Mouse (Mus musculus): ENCODE results near the gene Gtf3c1. TPM values are rescaled to one million over a fixed set of nuclear protein-coding genes. Genes with fewer than 3 reads are reported as not detected.

Gtf3c1 gene
- polyA plus RNA-seq, 1 experiment from 2014 or later = 29.6 TPM

- Histone ChIP-seq H3K36me3 (ENCODE audit: control insufficient read depth, insufficient read depth, low read length) (peaks cover 43% of the 10 kb centered on the region), H3K4me1 (ENCODE audit: control insufficient read depth, insufficient read depth, low read length) (no peaks in the 10 kb centered on the region), H3K27me3 (ENCODE audit: control insufficient read depth, insufficient read depth, low read length) (no peaks in the 10 kb centered on the region), H3K9me3 (ENCODE audit: control insufficient read depth, low read length) (no peaks in the 10 kb centered on the region), H3K4me2 (no peak overlapping the region), H3K27ac (ENCODE audit: low read depth, low read length) (no peak overlapping the region; the same call in 1 of the 2 replicates), H3K4me3 (ENCODE audit: low read depth, low read length) (no peak overlapping the region), H3K9ac (ENCODE audit: low read length) (no peak overlapping the region)
- ATAC-seq (ENCODE audit: low FRiP score) (0 out of 2 replicates have a peak, but pooled peaks have one; percentile 24), DNase-seq (ENCODE audit: low spot score, missing footprints) (no peak)
- WGBS = 67% methylated on average over 8 of the region's 8 CpGs
Observed at GRCm38 (mm10) chr7:125678756-125679155, 28.8 kb downstream of the Gtf3c1 start.

- no peaks in the 10 kb centered on the region for H3K27me3 ChIP-seq (ENCODE audit: control insufficient read depth, insufficient read depth, low read length)
- H3K4me1 ChIP-seq (ENCODE audit: control insufficient read depth, insufficient read depth, low read length) = no peaks in the 10 kb centered on the region
- no peaks in the 10 kb centered on the region for H3K9me3 ChIP-seq (ENCODE audit: control insufficient read depth, low read length)
- no peak overlapping the region for H3K27ac ChIP-seq (ENCODE audit: low read depth, low read length)
- H3K9ac ChIP-seq (ENCODE audit: low read length) = no peak overlapping the region
- DNase-seq (ENCODE audit: low spot score, missing footprints) (peak; percentile 89), ATAC-seq (ENCODE audit: low FRiP score) (no peak)
- no peak overlapping the region for H3K4me3 ChIP-seq (ENCODE audit: low read depth, low read length)
- peaks cover 49% of the 10 kb centered on the region for H3K36me3 ChIP-seq (ENCODE audit: control insufficient read depth, insufficient read depth, low read length)
- H3K4me2 ChIP-seq = no peak overlapping the region
- WGBS = 80% methylated on average over 2 of the region's 2 CpGs
Observed at GRCm38 (mm10) chr7:125674916-125675315, 32.7 kb downstream of the Gtf3c1 start.

- Histone ChIP-seq H3K36me3 (ENCODE audit: control insufficient read depth, insufficient read depth, low read length) (peaks cover 59% of the 10 kb centered on the region), H3K4me2 (no peak overlapping the region), H3K9me3 (ENCODE audit: control insufficient read depth, low read length) (no peaks in the 10 kb centered on the region), H3K27ac (ENCODE audit: low read depth, low read length) (no peak overlapping the region), H3K4me1 (ENCODE audit: control insufficient read depth, insufficient read depth, low read length) (no peaks in the 10 kb centered on the region), H3K27me3 (ENCODE audit: control insufficient read depth, insufficient read depth, low read length) (no peaks in the 10 kb centered on the region), H3K9ac (ENCODE audit: low read length) (no peak overlapping the region), H3K4me3 (ENCODE audit: low read depth, low read length) (no peak overlapping the region)
- DNase-seq (ENCODE audit: low spot score, missing footprints) (no peak), ATAC-seq (ENCODE audit: low FRiP score) (no peak)
- 92% methylated on average over 8 of the region's 8 CpGs for WGBS
Observed at GRCm38 (mm10) chr7:125671396-125671795, 36.2 kb downstream of the Gtf3c1 start.

- no peak for ATAC-seq (ENCODE audit: low FRiP score)
- peaks cover 56% of the 10 kb centered on the region for H3K36me3 ChIP-seq (ENCODE audit: control insufficient read depth, insufficient read depth, low read length)
- WGBS = 92% methylated on average over 6 of the region's 6 CpGs
Observed at GRCm38 (mm10) chr7:125670865-125671264, 36.7 kb downstream of the Gtf3c1 start.

GRCm38 (mm10) chr7:125663654-125664053, 43.9 kb downstream of the Gtf3c1 start:
- 83% methylated on average over 3 of the region's 3 CpGs for WGBS
- H3K9me3 ChIP-seq (ENCODE audit: control insufficient read depth, low read length) = no peaks in the 10 kb centered on the region
- no peaks in the 10 kb centered on the region for H3K27me3 ChIP-seq (ENCODE audit: control insufficient read depth, insufficient read depth, low read length)
- no peak overlapping the region for H3K4me3 ChIP-seq (ENCODE audit: low read depth, low read length)
- no peak for ATAC-seq (ENCODE audit: low FRiP score)
- H3K27ac ChIP-seq (ENCODE audit: low read depth, low read length) = no peak overlapping the region
- H3K4me1 ChIP-seq (ENCODE audit: control insufficient read depth, insufficient read depth, low read length) = no peaks in the 10 kb centered on the region
- no peak for DNase-seq (ENCODE audit: low spot score, missing footprints)
- H3K4me2 ChIP-seq = no peak overlapping the region
- H3K9ac ChIP-seq (ENCODE audit: low read length) = no peak overlapping the region
- H3K36me3 ChIP-seq (ENCODE audit: control insufficient read depth, insufficient read depth, low read length) = peaks cover 46% of the 10 kb centered on the region

More at GRCm38 (mm10) chr7:125670865-125671264, 36.7 kb downstream of the Gtf3c1 start:
- H3K4me2 ChIP-seq = no peak overlapping the region
- H3K9me3 ChIP-seq (ENCODE audit: control insufficient read depth, low read length) = no peaks in the 10 kb centered on the region
- H3K4me3 ChIP-seq (ENCODE audit: low read depth, low read length) = no peak overlapping the region
- no peak for DNase-seq (ENCODE audit: low spot score, missing footprints)
- H3K9ac ChIP-seq (ENCODE audit: low read length) = no peak overlapping the region
- no peak overlapping the region for H3K27ac ChIP-seq (ENCODE audit: low read depth, low read length)
- H3K4me1 ChIP-seq (ENCODE audit: control insufficient read depth, insufficient read depth, low read length) = no peaks in the 10 kb centered on the region
- no peaks in the 10 kb centered on the region for H3K27me3 ChIP-seq (ENCODE audit: control insufficient read depth, insufficient read depth, low read length)

- Histone ChIP-seq H3K27ac (ENCODE audit: low read depth, low read length) (no peak overlapping the region), H3K4me1 (ENCODE audit: control insufficient read depth, insufficient read depth, low read length) (no peaks in the 10 kb centered on the region), H3K9me3 (ENCODE audit: control insufficient read depth, low read length) (no peaks in the 10 kb centered on the region), H3K9ac (ENCODE audit: low read length) (no peak overlapping the region), H3K4me3 (ENCODE audit: low read depth, low read length) (no peak overlapping the region), H3K27me3 (ENCODE audit: control insufficient read depth, insufficient read depth, low read length) (no peaks in the 10 kb centered on the region), H3K4me2 (no peak overlapping the region), H3K36me3 (ENCODE audit: control insufficient read depth, insufficient read depth, low read length) (peaks cover 56% of the 10 kb centered on the region)
- ATAC-seq (ENCODE audit: low FRiP score) = no peak
- WGBS = 93% methylated on average over 6 of the region's 6 CpGs
- no peak for DNase-seq (ENCODE audit: low spot score, missing footprints)
Observed at GRCm38 (mm10) chr7:125657511-125657910, 50.1 kb downstream of the Gtf3c1 start.

GRCm38 (mm10) chr7:125649013-125649412, 58.6 kb downstream of the Gtf3c1 start:
- no peak for DNase-seq (ENCODE audit: low spot score, missing footprints)
- Histone ChIP-seq H3K4me2 (no peak overlapping the region), H3K9ac (ENCODE audit: low read length) (no peak overlapping the region), H3K27ac (ENCODE audit: low read depth, low read length) (no peak overlapping the region), H3K27me3 (ENCODE audit: control insufficient read depth, insufficient read depth, low read length) (no peaks in the 10 kb centered on the region), H3K36me3 (ENCODE audit: control insufficient read depth, insufficient read depth, low read length) (peaks cover 47% of the 10 kb centered on the region), H3K4me1 (ENCODE audit: control insufficient read depth, insufficient read depth, low read length) (no peaks in the 10 kb centered on the region), H3K4me3 (ENCODE audit: low read depth, low read length) (no peak overlapping the region), H3K9me3 (ENCODE audit: control insufficient read depth, low read length) (no peaks in the 10 kb centered on the region)
- 90% methylated on average over 1 of the region's 1 CpGs for WGBS
- ATAC-seq (ENCODE audit: low FRiP score) = no peak

GRCm38 (mm10) chr7:125645413-125645812, 62.2 kb downstream of the Gtf3c1 start:
- WGBS = 95% methylated on average over 7 of the region's 7 CpGs
- Histone ChIP-seq H3K27ac (ENCODE audit: low read depth, low read length) (no peak overlapping the region), H3K36me3 (ENCODE audit: control insufficient read depth, insufficient read depth, low read length) (peaks cover 54% of the 10 kb centered on the region), H3K27me3 (ENCODE audit: control insufficient read depth, insufficient read depth, low read length) (no peaks in the 10 kb centered on the region), H3K4me3 (ENCODE audit: low read depth, low read length) (no peak overlapping the region), H3K4me2 (no peak overlapping the region), H3K4me1 (ENCODE audit: control insufficient read depth, insufficient read depth, low read length) (no peaks in the 10 kb centered on the region), H3K9ac (ENCODE audit: low read length) (no peak overlapping the region), H3K9me3 (ENCODE audit: control insufficient read depth, low read length) (no peaks in the 10 kb centered on the region)
- no peak for DNase-seq (ENCODE audit: low spot score, missing footprints)
- ATAC-seq (ENCODE audit: low FRiP score) = no peak

- H3K27me3 ChIP-seq (ENCODE audit: control insufficient read depth, insufficient read depth, low read length) = no peaks in the 10 kb centered on the region
Observed at GRCm38 (mm10) chr7:125643880-125644279, 63.7 kb downstream of the Gtf3c1 start.

More at GRCm38 (mm10) chr7:125643880-125644279, 63.7 kb downstream of the Gtf3c1 start:
- no peak for DNase-seq (ENCODE audit: low spot score, missing footprints)
- H3K36me3 ChIP-seq (ENCODE audit: control insufficient read depth, insufficient read depth, low read length) = peaks cover 59% of the 10 kb centered on the region
- H3K4me2 ChIP-seq = no peak overlapping the region
- H3K4me1 ChIP-seq (ENCODE audit: control insufficient read depth, insufficient read depth, low read length) = no peaks in the 10 kb centered on the region
- no peak overlapping the region for H3K4me3 ChIP-seq (ENCODE audit: low read depth, low read length)
- no peak overlapping the region for H3K27ac ChIP-seq (ENCODE audit: low read depth, low read length)
- WGBS = 96% methylated on average over 6 of the region's 6 CpGs
- no peaks in the 10 kb centered on the region for H3K9me3 ChIP-seq (ENCODE audit: control insufficient read depth, low read length)
- H3K9ac ChIP-seq (ENCODE audit: low read length) = no peak overlapping the region
- no peak for ATAC-seq (ENCODE audit: low FRiP score)
